Mouse (Mus musculus): ENCODE measurements around the gene Kdelr1. TPM values are rescaled to one million over a fixed set of nuclear protein-coding genes. Genes with fewer than 3 reads are reported as not detected.
"Not testable (repeated sequence)": the region's sequence is repeated elsewhere in the genome, so short reads cannot be mapped to it uniquely, and the experiment has no call there.

Gene Kdelr1
- polyA plus RNA-seq, 1 experiment from 2014 or later, result 74.4 TPM

DNA sequence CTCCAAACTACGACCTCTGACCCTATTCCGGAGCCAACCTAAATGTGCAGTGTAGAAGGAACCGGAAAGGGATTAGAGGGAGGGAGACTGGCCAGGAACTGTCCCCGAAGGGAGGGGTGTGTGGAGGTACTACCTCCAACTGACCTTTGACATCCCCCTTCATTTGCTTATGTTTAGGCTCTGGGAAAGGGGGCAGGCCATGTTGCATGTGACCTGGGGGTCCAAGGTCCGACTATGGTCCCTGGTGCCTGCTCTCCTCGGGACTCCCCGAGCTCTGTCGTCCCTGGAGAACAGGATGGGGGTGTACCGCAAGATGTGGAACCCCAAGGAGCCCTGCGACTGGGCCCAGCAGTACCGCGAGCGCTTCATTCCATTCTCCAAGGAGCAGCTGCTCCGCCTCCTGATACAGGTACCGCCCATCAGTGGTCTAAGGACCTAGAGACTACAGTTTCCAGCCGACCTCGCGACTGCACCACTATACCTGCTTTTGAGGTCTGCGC is 24.7 kb downstream of the Kdelr1 start:
- Histone ChIP-seq H3K4me1 (peaks cover 13% of the 10 kb centered on the region), H3K9ac (peak overlapping the region; percentile 83), H3K4me3 (peak overlapping the region; percentile 60), H3K27ac (peak overlapping the region; percentile 80), H3K9me3 (no peaks in the 10 kb centered on the region), H3K4me2 (peak overlapping the region; percentile 91), H3K36me3 (no peaks in the 10 kb centered on the region), H3K27me3 (no peaks in the 10 kb centered on the region)
- peak; percentile 29; the same call in 1 of the 2 replicates for ATAC-seq (ENCODE audit: insufficient number of reproducible peaks, insufficient read depth, low FRiP score, low TSS enrichment, low read depth)
- 2% methylated on average over 19 of the region's 19 CpGs for WGBS

- H3K36me3 ChIP-seq; H3K9me3 ChIP-seq; ATAC-seq (ENCODE audit: insufficient number of reproducible peaks, insufficient read depth, low FRiP score, low TSS enrichment, low read depth); H3K27ac ChIP-seq; H3K27me3 ChIP-seq: not testable (repeated sequence)
- Histone ChIP-seq H3K9ac (0 out of 2 replicates have a peak overlapping the region, but pooled peaks have one; percentile 83), H3K4me1 (peaks cover 13% of the 10 kb centered on the region), H3K4me2 (peak overlapping the region; percentile 91), H3K4me3 (peak overlapping the region; percentile 60; the same call in 1 of the 2 replicates)
- 64% methylated on average over 4 of the region's 4 CpGs for WGBS
These were observed 25.6 kb downstream of the Kdelr1 start for GRCm38 (mm10) chr7:45898125-45898524.

DNA sequence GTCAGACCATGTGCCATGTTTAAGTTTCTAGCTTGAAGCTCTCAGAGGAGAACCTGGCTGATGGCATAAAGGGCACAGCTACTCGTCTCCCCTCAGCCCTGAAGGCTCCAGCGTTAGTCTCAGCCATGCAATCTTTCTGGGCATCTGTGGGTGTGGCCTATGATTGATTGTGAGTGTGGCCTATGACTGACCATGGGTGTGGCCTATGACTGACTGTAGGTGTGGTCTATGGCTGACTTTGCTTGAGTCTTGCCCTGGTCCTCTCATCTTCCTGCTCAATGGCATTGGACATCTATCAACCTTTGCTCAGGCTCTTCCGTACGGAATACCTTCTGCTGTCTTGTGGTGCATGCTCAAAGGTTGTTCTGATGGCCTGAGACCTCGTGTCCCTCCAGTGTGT is 29.0 kb downstream of the Kdelr1 start:
- no peaks in the 10 kb centered on the region for H3K36me3 ChIP-seq
- H3K27me3 ChIP-seq, result no peaks in the 10 kb centered on the region
- WGBS, result 54% methylated on average over 5 of the region's 5 CpGs
- no peak overlapping the region for H3K4me3 ChIP-seq
- no peaks in the 10 kb centered on the region for H3K9me3 ChIP-seq
- H3K9ac ChIP-seq, result no peak overlapping the region
- H3K4me1 ChIP-seq, result peaks cover 13% of the 10 kb centered on the region
- no peak overlapping the region for H3K27ac ChIP-seq
- H3K4me2 ChIP-seq, result no peak overlapping the region
- 0 out of 2 replicates have a peak, but pooled peaks have one; percentile 6 for ATAC-seq (ENCODE audit: insufficient number of reproducible peaks, insufficient read depth, low FRiP score, low TSS enrichment, low read depth)

DNA sequence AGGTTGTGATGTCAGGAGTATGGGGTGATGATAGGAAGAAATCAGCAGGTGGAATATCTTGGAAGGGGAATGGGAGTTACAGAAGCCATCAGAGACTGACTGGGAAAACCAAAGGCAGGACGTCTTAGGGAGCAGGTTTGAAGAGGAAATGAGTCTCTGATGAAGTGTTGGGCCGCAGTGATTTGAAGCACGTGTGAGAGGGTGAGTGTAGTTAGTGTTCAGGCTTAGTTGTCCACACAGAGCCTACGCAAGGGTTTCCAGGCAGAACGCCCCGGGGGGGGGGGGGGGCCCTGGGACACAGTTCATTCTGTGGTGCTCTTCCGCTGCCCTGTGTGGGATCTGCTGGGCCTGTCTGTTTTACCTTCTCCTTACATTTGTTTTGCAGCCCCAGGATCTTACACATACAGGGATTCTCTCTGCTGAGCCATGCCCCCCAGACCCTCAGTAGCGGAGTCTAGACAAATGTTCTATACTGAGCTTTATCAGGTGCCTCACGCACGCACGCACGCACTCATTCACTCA is 30.0 kb downstream of the Kdelr1 start:
- no peak overlapping the region for H3K4me3 ChIP-seq
- H3K27ac ChIP-seq, result no peak overlapping the region
- H3K9ac ChIP-seq, result no peak overlapping the region
- peaks cover 8% of the 10 kb centered on the region for H3K36me3 ChIP-seq
- WGBS, result 74% methylated on average over 12 of the region's 12 CpGs
- H3K4me1 ChIP-seq, result peaks cover 7% of the 10 kb centered on the region
- ATAC-seq (ENCODE audit: insufficient number of reproducible peaks, insufficient read depth, low FRiP score, low TSS enrichment, low read depth), result no peak
- no peaks in the 10 kb centered on the region for H3K27me3 ChIP-seq
- no peaks in the 10 kb centered on the region for H3K9me3 ChIP-seq
- H3K4me2 ChIP-seq, result no peak overlapping the region

GRCm38 (mm10) chr7:45906622-45907021 is 34.0 kb downstream of the Kdelr1 start:
- ATAC-seq (ENCODE audit: insufficient number of reproducible peaks, insufficient read depth, low FRiP score, low TSS enrichment, low read depth), result no peak
- Histone ChIP-seq H3K36me3 (peaks cover 43% of the 10 kb centered on the region), H3K4me1 (no peaks in the 10 kb centered on the region), H3K27ac (no peak overlapping the region), H3K9me3 (no peaks in the 10 kb centered on the region), H3K4me3 (no peak overlapping the region), H3K27me3 (no peaks in the 10 kb centered on the region), H3K4me2 (no peak overlapping the region), H3K9ac (no peak overlapping the region)
- WGBS, result 91% methylated on average over 9 of the region's 9 CpGs

- Histone ChIP-seq H3K4me1 (no peaks in the 10 kb centered on the region), H3K27me3 (no peaks in the 10 kb centered on the region), H3K36me3 (peaks cover 43% of the 10 kb centered on the region), H3K4me3 (no peak overlapping the region), H3K27ac (no peak overlapping the region), H3K9ac (no peak overlapping the region), H3K9me3 (no peaks in the 10 kb centered on the region), H3K4me2 (no peak overlapping the region)
- no peak for ATAC-seq (ENCODE audit: insufficient number of reproducible peaks, insufficient read depth, low FRiP score, low TSS enrichment, low read depth)
These were observed 35.8 kb downstream of the Kdelr1 start for GRCm38 (mm10) chr7:45908384-45908783.

- H3K27ac ChIP-seq, result no peak overlapping the region
- H3K9me3 ChIP-seq, result no peaks in the 10 kb centered on the region
- H3K4me2 ChIP-seq, result no peak overlapping the region
- no peak overlapping the region for H3K4me3 ChIP-seq
- no peaks in the 10 kb centered on the region for H3K27me3 ChIP-seq
- no peak overlapping the region for H3K9ac ChIP-seq
- WGBS, result 93% methylated on average over 16 of the region's 16 CpGs
- no peak for ATAC-seq (ENCODE audit: insufficient number of reproducible peaks, insufficient read depth, low FRiP score, low TSS enrichment, low read depth)
- H3K4me1 ChIP-seq, result no peaks in the 10 kb centered on the region
- peaks cover 43% of the 10 kb centered on the region for H3K36me3 ChIP-seq
These were observed 36.6 kb downstream of the Kdelr1 start for GRCm38 (mm10) chr7:45909145-45909544.

DNA sequence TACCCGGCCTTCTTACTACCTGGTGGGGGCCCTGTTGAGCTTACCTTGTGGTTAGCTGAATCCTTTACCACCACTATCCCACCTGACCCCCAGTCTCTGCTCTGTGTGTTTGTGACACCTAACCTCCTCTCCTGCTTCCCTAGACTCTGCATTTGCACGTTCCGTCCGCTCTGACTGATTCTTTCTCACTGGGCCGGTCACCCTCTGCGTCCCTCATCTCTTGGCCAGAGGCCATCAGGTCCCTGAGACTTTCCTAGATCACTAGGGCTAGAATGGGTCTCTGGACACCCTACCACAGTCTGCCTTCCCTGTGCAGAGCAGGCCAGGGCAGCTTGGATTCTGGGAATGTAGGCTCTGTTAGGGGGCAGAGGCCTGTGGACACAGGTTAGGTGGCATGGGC is 41.5 kb downstream of the Kdelr1 start:
- peaks cover 41% of the 10 kb centered on the region for H3K4me1 ChIP-seq
- H3K9ac ChIP-seq, result peak overlapping the region; percentile 55
- H3K4me3 ChIP-seq, result no peak overlapping the region
- no peak overlapping the region for H3K4me2 ChIP-seq
- 89% methylated on average over 6 of the region's 6 CpGs for WGBS
- H3K36me3 ChIP-seq, result peaks cover 31% of the 10 kb centered on the region
- H3K27me3 ChIP-seq, result no peaks in the 10 kb centered on the region
- H3K27ac ChIP-seq, result peak overlapping the region; percentile 75
- ATAC-seq (ENCODE audit: insufficient number of reproducible peaks, insufficient read depth, low FRiP score, low TSS enrichment, low read depth), result no peak
- H3K9me3 ChIP-seq, result no peaks in the 10 kb centered on the region

DNA sequence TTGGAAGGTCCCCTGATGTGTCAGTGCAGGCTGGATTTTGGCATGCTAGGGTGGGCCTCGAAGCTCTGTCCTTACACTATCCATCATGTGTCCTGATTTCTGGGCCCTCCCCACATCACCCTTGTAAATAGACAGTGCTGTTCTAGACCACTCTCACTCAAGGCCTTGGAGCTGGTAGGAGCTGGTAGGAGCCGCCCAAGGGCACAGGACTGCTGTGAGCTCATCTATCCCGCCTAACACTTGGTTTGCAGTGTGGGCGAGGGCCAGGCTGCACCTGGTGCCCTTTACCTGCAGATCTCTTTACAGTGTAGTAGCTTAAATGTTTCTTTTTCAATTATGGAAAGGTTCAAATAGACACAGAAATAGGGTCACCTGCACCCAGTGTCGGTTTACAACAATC is 42.4 kb downstream of the Kdelr1 start:
- no peaks in the 10 kb centered on the region for H3K27me3 ChIP-seq
- peaks cover 50% of the 10 kb centered on the region for H3K4me1 ChIP-seq
- no peak for ATAC-seq (ENCODE audit: insufficient number of reproducible peaks, insufficient read depth, low FRiP score, low TSS enrichment, low read depth)
- H3K4me3 ChIP-seq, result no peak overlapping the region
- H3K9me3 ChIP-seq, result no peaks in the 10 kb centered on the region
- 80% methylated on average over 5 of the region's 5 CpGs for WGBS
- no peak overlapping the region for H3K27ac ChIP-seq
- H3K4me2 ChIP-seq, result no peak overlapping the region
- peaks cover 24% of the 10 kb centered on the region for H3K36me3 ChIP-seq
- 0 out of 2 replicates have a peak overlapping the region, but pooled peaks have one; percentile 55 for H3K9ac ChIP-seq

DNA sequence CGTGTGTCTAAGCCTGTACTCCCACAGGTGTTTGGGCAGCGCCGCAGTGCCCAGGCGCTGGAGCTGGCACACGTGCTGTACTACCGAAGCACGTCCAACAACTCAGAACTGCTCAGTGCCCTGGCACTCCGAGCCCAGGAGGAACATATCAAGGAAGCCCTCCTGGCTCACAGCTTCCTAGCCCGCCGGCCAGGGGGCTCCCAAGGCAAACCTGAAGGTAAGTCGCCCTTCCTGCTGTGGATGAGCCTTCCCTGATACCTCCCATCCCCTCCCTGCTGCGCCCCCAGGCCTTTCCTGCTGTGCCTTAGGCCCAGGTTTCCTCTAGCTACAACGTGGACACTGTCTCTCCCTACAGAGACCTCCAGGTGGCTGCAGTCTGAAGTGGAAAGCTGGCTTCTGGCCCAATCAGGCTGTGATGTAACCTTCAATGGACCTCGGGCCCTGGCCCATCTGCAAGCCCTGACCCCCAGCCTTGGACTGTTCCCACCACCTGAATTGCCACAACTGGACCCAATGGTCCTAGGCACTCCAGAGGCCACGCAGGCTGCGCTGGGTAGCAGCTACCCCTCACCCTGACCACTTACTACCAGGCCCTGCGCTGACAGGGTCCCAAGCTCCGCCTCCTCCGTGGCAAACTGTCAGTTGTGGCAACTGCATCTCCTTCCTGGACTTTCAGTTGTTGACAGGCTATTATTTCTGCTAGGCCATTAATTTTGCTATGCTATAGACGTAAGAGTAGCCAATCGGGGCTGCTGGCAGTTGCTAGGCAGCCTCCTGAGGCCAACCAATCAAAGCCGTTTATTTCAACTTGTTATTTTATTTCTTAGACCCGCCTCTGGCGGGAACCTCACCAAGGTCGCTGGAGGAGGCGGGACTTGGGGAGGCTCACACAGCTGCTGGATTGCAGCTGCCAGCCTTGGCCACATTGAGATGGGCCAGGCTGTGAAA is 43.8 kb downstream of the Kdelr1 start:
- Histone ChIP-seq H3K9ac (peak overlapping the region; percentile 68), H3K4me3 (peak overlapping the region; percentile 41), H3K27me3 (no peaks in the 10 kb centered on the region), H3K9me3 (no peaks in the 10 kb centered on the region), H3K27ac (peak overlapping the region; percentile 97), H3K36me3 (peaks cover 11% of the 10 kb centered on the region), H3K4me1 (peaks cover 60% of the 10 kb centered on the region), H3K4me2 (peak overlapping the region; percentile 69)
- ATAC-seq (ENCODE audit: insufficient number of reproducible peaks, insufficient read depth, low FRiP score, low TSS enrichment, low read depth), result peak; percentile 66
- WGBS, result 36% methylated on average over 26 of the region's 26 CpGs

DNA sequence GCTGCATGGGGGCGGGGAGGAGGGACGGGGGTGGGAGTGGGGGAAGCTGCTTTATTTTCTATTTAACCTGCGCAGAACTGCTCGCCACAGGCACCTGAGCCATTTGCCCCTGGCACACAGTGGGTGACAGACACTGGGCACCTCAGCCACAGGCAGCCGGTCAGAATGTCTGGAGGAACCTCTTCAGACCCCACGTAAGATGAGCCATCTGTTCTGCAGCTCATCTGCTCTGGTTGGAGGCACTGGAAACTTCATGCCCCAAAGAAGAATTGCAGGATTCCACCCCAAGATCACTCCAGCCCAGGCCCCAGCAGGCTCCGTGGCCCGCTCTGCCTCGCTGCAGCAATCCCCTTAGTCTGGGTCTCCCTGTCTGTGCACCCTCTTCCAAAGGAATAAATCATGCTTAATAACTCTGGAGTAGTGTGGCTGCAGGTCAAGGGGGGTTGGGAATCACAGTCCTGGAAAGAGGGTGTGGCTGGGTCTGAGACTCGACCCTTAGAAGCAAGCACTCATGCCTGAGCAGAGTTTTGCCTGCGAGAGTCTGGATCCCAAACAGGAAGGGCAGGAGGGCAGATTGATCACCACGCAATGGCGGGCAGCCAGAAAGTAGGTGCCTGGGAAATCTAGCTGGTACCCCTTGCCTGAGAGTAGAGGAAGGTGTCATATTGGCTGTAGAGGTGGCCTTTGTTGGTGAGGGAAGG is 44.6 kb downstream of the Kdelr1 start:
- peak overlapping the region; percentile 69 for H3K4me2 ChIP-seq
- peaks cover 11% of the 10 kb centered on the region for H3K36me3 ChIP-seq
- ATAC-seq (ENCODE audit: insufficient number of reproducible peaks, insufficient read depth, low FRiP score, low TSS enrichment, low read depth), result no peak
- H3K4me3 ChIP-seq, result peak overlapping the region; percentile 41
- H3K27ac ChIP-seq, result peak overlapping the region; percentile 97
- H3K4me1 ChIP-seq, result peaks cover 69% of the 10 kb centered on the region
- WGBS, result 24% methylated on average over 13 of the region's 13 CpGs
- no peaks in the 10 kb centered on the region for H3K27me3 ChIP-seq
- no peaks in the 10 kb centered on the region for H3K9me3 ChIP-seq
- peak overlapping the region; percentile 68 for H3K9ac ChIP-seq
